Mouse (Mus musculus) testis, postnatal 10 days (tissue): ENCODE results near the gene Rpain.

Experiments used
- DNase-seq: peaks from one replicate; pipeline ENCODE4 v3.0.0; 2021; ENCODE audit warnings: low spot score

Gene Rpain

GRCm38 (mm10) chr11:71001167-71001566, 31.2 kb downstream of the Rpain start:
- DNase-seq: no peak

- DNase-seq: peak; percentile 78
Measured at GRCm38 (mm10) chr11:71003611-71004315, 33.8 kb downstream of the Rpain start.

- DNase-seq: peak; percentile 96
Measured at GRCm38 (mm10) chr11:71004316-71004773, 34.3 kb downstream of the Rpain start, which contains the start of gene Dhx33. Dhx33 (minus strand) TSS chr11:71004437.

- no peak for DNase-seq
Measured at GRCm38 (mm10) chr11:71005046-71005445, 35.0 kb downstream of the Rpain start.

- DNase-seq: no peak
Measured at GRCm38 (mm10) chr11:71007026-71007425, 37.0 kb downstream of the Rpain start.

GRCm38 (mm10) chr11:71007831-71008230, 37.8 kb downstream of the Rpain start:
- DNase-seq: no peak

- DNase-seq: no peak
Measured at GRCm38 (mm10) chr11:71008321-71008720, 38.3 kb downstream of the Rpain start.

- no peak for DNase-seq
Measured at GRCm38 (mm10) chr11:71012743-71013142, 42.7 kb downstream of the Rpain start.

GRCm38 (mm10) chr11:71017051-71017450, 47.0 kb downstream of the Rpain start:
- no peak for DNase-seq

- no peak for DNase-seq
Measured at GRCm38 (mm10) chr11:71018416-71019200, 48.6 kb downstream of the Rpain start.

GRCm38 (mm10) chr11:71019201-71020068, 49.4 kb downstream of the Rpain start, which contains the start of the genes Mis12 and Derl2:
Mis12 (plus strand) TSS chr11:71019611.
Derl2 (minus strand) TSS chr11:71019841.
- peak; percentile 95 for DNase-seq
